Mouse (Mus musculus) ES-E14 (cell line): ENCODE data around the gene Minpp1. TPM values are rescaled to one million over a fixed set of nuclear protein-coding genes. Genes with fewer than 3 reads are reported as not detected.

Experiments used
- DNase-seq: peaks from one replicate; pipeline ENCODE4 v3.0.0-alpha.2; 2013; ENCODE audit warnings: low read depth, low spot score
- H3K27ac ChIP-seq: 2 replicates; pipeline ENCODE4 v1.5.1; 2012; ENCODE audit warnings: low read depth, mild to moderate bottlenecking, low read length, moderate library complexity, mixed read lengths; ENCODE audit not compliant: poor library complexity, insufficient read depth, severe bottlenecking
- H3K36me3 ChIP-seq: 2 replicates; pipeline ENCODE4 v1.6.1; 2012; ENCODE audit warnings: mild to moderate bottlenecking, low read length, moderate library complexity, mixed read lengths; ENCODE audit not compliant: control insufficient read depth, poor library complexity, insufficient read depth, severe bottlenecking
- H3K4me1 ChIP-seq, 2 experiments: fragments of 150-350 bp in 1 of 2; sonication (generic) in 1 of 2; 2 replicates each; pipeline ENCODE4 v1.6.1; 2012; ENCODE audit warnings: low read length in 2 of 2, mild to moderate bottlenecking in 1 of 2, mixed read lengths in 1 of 2; ENCODE audit not compliant: control insufficient read depth in 2 of 2, insufficient read depth in 2 of 2, poor library complexity in 1 of 2
- H3K4me3 ChIP-seq, 2 experiments: fragments of 150-350 bp in 1 of 2; sonication (generic) in 1 of 2; 2 replicates each; pipeline ENCODE4 v1.5.1; 2012; ENCODE audit warnings: low read length in 2 of 2, low read depth in 1 of 2, mild to moderate bottlenecking in 1 of 2, mixed read lengths in 1 of 2; ENCODE audit not compliant: insufficient read depth in 1 of 2, poor library complexity in 1 of 2, severe bottlenecking in 1 of 2
- H3K9ac ChIP-seq: 2 replicates; pipeline ENCODE4 v1.6.1; 2012; ENCODE audit warnings: low read depth, mild to moderate bottlenecking, low read length, mixed read lengths; ENCODE audit not compliant: poor library complexity, insufficient read depth, severe bottlenecking
- H3K9me3 ChIP-seq: fragments of 150-350 bp; sonication (generic); 2 replicates; pipeline ENCODE4 v1.6.1; 2012; ENCODE audit warnings: low read depth, mild to moderate bottlenecking, low read length; ENCODE audit not compliant: control insufficient read depth, insufficient read depth
- CHD2 ChIP-seq: IDR thresholded peaks from 2 replicates; pipeline ENCODE4 v1.6.1; 2014; ENCODE audit warnings: mild to moderate bottlenecking, low read depth, low read length, inconsistent platforms
- HCFC1 ChIP-seq: IDR thresholded peaks from 2 replicates; pipeline ENCODE4 v1.6.1; 2012; ENCODE audit warnings: low read length, inconsistent platforms, borderline replicate concordance; ENCODE audit not compliant: insufficient read depth
- MAFK ChIP-seq: IDR thresholded peaks from 2 replicates; pipeline ENCODE4 v1.6.1; 2014; ENCODE audit warnings: mild to moderate bottlenecking, low read depth, low read length, inconsistent platforms; ENCODE audit not compliant: insufficient read depth
- ZC3H11A ChIP-seq: IDR thresholded peaks from 2 replicates; pipeline ENCODE4 v1.6.1; 2012; ENCODE audit warnings: low read depth, mild to moderate bottlenecking, inconsistent platforms, low read length, borderline replicate concordance
- ZNF384 ChIP-seq: IDR thresholded peaks from 2 replicates; pipeline ENCODE4 v1.6.1; 2012; ENCODE audit warnings: low read depth, low read length, inconsistent platforms
- in situ Hi-C, 2 experiments: fragments of 600-800 bp; cut with MboI; formaldehyde crosslinking; loops; one replicate each; pipeline ENCODE4 v1.15.1; 2025; ENCODE audit warnings: low sequenced_read_pairs in 2 of 2, inconsistent platforms in 1 of 2; ENCODE audit not compliant: unreplicated experiment in 2 of 2
- total RNA-seq: library from RNA; depleted of rRNA; stranded (reverse); fragments of 300-350 nt; gene quantifications from 2 replicates; pipeline ENCODE4 v1.2.3, GENCODE M21; 2012

The Minpp1 gene
- total RNA-seq, 1 experiment: 60.8 TPM

- Histone ChIP-seq H3K4me3 (no peak overlapping the region), H3K4me1 (0 out of 4 replicates have a peak, but pooled peaks cover 0 to 1% of the 10 kb centered on the region in 2 experiments), H3K9me3 (no peaks in the 10 kb centered on the region), H3K36me3 (peaks cover 5% of the 10 kb centered on the region), H3K9ac (no peak overlapping the region), H3K27ac (no peak overlapping the region)
- in situ Hi-C loops: no loop called here
- DNase-seq: no peak
- no peak for TF ChIP-seq HCFC1
- TF ChIP-seq CHD2: no peak
- no peak for TF ChIP-seq ZC3H11A
- no peak for TF ChIP-seq MAFK
- no peak for TF ChIP-seq ZNF384
Measured at GRCm38 (mm10) chr19:32490976-32491375, 5.4 kb downstream of the Minpp1 start.

- H3K27ac ChIP-seq: no peak overlapping the region
- H3K4me1 ChIP-seq: no peaks in the 10 kb centered on the region
- H3K9me3 ChIP-seq: no peaks in the 10 kb centered on the region
- no peak overlapping the region for H3K4me3 ChIP-seq
- DNase-seq: no peak
- no peak overlapping the region for H3K9ac ChIP-seq
- TF ChIP-seq ZNF384 (no peak), MAFK (no peak), HCFC1 (no peak), CHD2 (no peak), ZC3H11A (no peak)
- peaks cover 5% of the 10 kb centered on the region for H3K36me3 ChIP-seq
- in situ Hi-C loops: no loop called here
Measured at GRCm38 (mm10) chr19:32492339-32492738, 6.8 kb downstream of the Minpp1 start.

- Histone ChIP-seq H3K4me1 (no peaks in the 10 kb centered on the region), H3K27ac (no peak overlapping the region), H3K9ac (no peak overlapping the region), H3K36me3 (peaks cover 5% of the 10 kb centered on the region), H3K9me3 (no peaks in the 10 kb centered on the region), H3K4me3 (no peak overlapping the region)
- no peak for TF ChIP-seq ZC3H11A
- TF ChIP-seq MAFK: no peak
- no peak for TF ChIP-seq CHD2
- TF ChIP-seq HCFC1: no peak
- no peak for TF ChIP-seq ZNF384
- in situ Hi-C loops: no loop called here
- no peak for DNase-seq
Measured at GRCm38 (mm10) chr19:32492981-32493380, 7.4 kb downstream of the Minpp1 start.

GRCm38 (mm10) chr19:32493471-32493870, 7.9 kb downstream of the Minpp1 start:
- peaks cover 5% of the 10 kb centered on the region for H3K36me3 ChIP-seq
- no peaks in the 10 kb centered on the region for H3K4me1 ChIP-seq
- H3K9me3 ChIP-seq: no peaks in the 10 kb centered on the region
- no peak overlapping the region for H3K27ac ChIP-seq
- no peak overlapping the region for H3K4me3 ChIP-seq
- in situ Hi-C loops: no loop called here
- DNase-seq: no peak
- TF ChIP-seq HCFC1 (no peak), ZNF384 (no peak), MAFK (no peak), CHD2 (no peak), ZC3H11A (no peak)
- H3K9ac ChIP-seq: no peak overlapping the region

GRCm38 (mm10) chr19:32494611-32495010, 9.0 kb downstream of the Minpp1 start:
- TF ChIP-seq ZC3H11A (no peak), MAFK (no peak), CHD2 (no peak), HCFC1 (no peak), ZNF384 (no peak)
- no peak overlapping the region for H3K4me3 ChIP-seq

More at GRCm38 (mm10) chr19:32494611-32495010, 9.0 kb downstream of the Minpp1 start:
- peaks cover 5% of the 10 kb centered on the region for H3K36me3 ChIP-seq
- in situ Hi-C loops: no loop called here
- H3K9me3 ChIP-seq: no peaks in the 10 kb centered on the region
- no peaks in the 10 kb centered on the region for H3K4me1 ChIP-seq
- H3K27ac ChIP-seq: no peak overlapping the region
- H3K9ac ChIP-seq: no peak overlapping the region
- no peak for DNase-seq
